Mouse (Mus musculus) spleen, adult 2 months (tissue): ENCODE measurements around the gene E2f1.

Experiments
- CTCF ChIP-seq: fragments of 200-500 bp; IDR thresholded peaks from 2 replicates; pipeline ENCODE4 v1.5.1; 2011; ENCODE audit warnings: mild to moderate bottlenecking, inconsistent platforms; ENCODE audit not compliant: insufficient read depth, insufficient read length, insufficient replicate concordance; ENCODE audit errors: extremely low read depth
- POLR2A ChIP-seq: fragments of 200-500 bp; IDR thresholded peaks from 2 replicates; pipeline ENCODE4 v1.6.1; 2011; ENCODE audit warnings: low read depth, low read length, inconsistent platforms

- TF ChIP-seq CTCF (no peak), POLR2A (no peak)
Measured at GRCm38 (mm10) chr2:154591239-154591638, 21.5 kb upstream of the E2f1 start.
